Mouse (Mus musculus) gastrocnemius, postnatal 4 days (tissue): ENCODE results near the gene Parg. TPM values are rescaled to one million over a fixed set of nuclear protein-coding genes. Genes with fewer than 3 reads are reported as not detected.

Experiments used
- DNase-seq, 2 experiments: peaks; one replicate each; pipeline ENCODE4 v3.0.0; 2021 to 2022; ENCODE audit warnings: low spot score in 2 of 2, mixed read lengths in 2 of 2
- total RNA-seq, 2 experiments: library from RNA; stranded (reverse); gene quantifications; 2 replicates each; pipeline ENCODE4 v1.2.3; 2021

Gene Parg
- total RNA-seq, 2 experiments from 2014 or later = 25.9 to 32.2 TPM

DNA sequence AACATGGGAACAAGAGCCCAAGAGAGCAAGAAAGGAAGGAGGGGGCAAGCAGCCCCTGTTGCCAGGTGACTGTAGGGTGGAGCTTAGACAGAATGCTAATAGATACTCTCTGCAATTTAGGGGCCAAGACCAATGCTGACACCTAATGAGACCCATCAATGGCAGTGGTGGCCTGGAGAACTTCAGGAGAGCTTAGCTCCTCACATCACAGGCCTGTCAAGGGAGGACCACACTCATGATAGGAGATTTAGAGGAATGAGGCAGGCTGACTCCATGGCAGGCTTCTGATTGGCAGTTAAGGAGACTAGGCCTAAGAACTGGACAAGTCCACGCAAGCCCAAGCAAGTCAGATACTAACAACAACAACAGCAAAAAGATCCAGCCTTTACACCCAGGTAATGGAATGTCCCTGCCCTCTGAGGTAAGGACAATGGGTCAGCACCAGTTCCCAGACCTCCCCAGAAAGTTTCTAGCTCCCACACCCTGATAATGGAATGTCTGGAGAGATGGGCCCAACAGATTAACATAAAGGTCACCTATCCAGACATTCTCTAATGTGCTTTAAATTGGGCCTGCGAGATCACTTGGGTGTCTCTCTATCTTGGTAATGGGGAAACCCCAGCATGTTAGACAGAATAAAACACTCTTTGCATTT lies 109.8 kb downstream of the Parg start:
- no peak for DNase-seq

DNA sequence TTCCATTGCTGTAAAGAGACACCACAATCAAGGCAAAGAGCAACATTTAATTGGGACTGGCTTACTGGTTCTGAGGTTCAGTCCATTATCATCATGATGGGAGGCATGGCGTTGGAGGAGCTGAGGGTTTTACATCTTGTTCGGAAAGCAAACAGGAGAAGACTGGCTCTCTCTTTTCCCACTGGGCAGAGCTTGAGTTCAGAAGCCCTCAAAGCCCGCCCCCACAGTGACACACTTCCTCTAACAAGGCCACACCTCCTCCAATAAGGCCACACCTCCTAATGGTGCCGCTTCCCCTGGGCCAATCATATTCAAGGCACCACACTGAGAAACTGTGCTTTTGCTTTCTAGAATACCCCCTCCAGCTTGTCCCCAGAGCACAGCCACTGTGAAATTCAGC lies 116.1 kb downstream of the Parg start:
- no peak for DNase-seq

DNA sequence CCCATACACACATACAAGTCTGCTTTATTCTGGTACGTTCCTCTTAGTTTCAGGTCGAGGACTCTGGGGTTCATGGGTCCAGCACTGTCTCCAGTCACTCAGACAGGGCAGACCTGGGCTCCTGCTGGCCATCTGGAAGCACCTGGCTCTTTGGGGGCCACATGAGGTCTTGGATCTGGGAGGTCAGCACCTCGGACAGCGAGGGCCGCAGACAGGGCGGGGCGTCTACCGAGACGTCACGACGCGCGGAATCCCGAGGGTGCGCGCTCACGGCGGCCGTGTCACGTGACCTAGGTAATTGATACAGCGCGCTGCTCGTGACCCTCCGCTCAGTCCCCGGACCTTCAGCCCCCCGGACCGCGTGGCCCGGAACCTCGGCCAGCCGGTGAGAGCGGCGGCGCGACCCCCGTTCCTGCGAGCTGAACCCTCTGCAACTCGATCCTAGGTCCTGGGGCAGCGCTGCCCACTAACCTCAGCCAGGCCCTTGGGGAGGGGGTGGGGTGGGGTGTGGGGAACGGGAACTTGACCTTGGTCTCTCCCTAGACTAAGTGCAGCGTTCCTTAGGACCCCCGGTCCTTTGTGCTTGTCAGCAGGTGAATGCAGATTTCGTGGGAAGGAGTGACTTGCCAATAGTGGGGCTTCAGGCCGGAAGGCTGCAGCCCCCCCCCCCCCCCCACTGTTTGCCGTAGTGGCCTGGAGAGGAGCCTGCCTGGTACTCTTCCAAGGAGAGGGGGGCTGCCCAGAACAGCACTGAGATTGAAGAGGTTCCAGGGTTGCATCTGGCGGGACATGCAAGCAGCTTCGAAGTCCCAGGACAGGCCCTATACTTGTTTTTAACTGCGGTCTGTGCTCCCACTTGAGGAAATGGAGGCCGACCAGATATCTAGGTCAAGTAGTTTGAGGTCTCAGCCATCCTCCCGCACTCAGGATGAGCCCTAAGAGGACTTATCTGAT lies 120.3 kb downstream of the Parg start, which contains the start of gene Ogdhl:
TSS of gene Ogdhl (plus strand) at position 288 of the 954 bp plus-strand sequence.
- peak; percentile 61 to 78 for DNase-seq

DNA sequence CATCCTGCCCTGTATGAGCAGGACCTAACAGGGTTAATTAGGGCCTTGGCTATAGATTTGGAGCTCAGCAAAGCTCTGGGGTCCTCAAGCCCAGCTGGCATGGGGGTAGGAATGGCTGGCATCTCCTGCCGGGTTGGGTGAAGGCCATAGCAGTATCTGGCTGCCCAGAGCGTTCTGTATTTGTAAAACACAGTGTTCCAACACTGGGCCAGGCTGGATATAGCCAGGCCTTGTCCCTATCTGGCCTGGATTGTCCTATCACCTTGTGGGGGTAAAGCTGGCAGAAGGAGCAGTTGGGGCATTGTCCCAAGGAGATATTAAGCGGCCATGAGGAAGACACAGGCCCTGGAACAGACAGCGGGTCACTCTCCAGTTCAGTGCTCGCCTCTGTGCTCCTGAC lies 121.5 kb downstream of the Parg start:
- no peak for DNase-seq

DNA sequence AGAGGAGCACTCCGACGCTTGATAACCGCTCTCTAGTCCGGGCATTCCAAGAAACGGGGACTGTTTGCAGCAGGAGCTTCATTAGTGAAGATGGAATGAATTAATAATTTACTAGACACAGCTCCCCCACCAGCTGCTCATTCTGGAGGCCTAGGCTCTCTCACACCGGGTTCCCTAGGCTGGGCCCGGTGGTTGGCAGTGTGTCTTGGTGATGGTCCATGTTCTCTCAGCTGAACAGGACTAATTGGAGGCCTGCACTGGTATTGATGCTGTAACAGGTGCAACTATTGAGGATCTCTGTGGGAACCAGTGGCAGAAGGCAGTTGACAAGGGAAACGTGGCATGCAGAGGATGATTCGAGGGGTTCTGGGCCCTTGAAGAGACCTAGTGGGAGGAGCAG lies 125.6 kb downstream of the Parg start:
- DNase-seq = no peak

DNA sequence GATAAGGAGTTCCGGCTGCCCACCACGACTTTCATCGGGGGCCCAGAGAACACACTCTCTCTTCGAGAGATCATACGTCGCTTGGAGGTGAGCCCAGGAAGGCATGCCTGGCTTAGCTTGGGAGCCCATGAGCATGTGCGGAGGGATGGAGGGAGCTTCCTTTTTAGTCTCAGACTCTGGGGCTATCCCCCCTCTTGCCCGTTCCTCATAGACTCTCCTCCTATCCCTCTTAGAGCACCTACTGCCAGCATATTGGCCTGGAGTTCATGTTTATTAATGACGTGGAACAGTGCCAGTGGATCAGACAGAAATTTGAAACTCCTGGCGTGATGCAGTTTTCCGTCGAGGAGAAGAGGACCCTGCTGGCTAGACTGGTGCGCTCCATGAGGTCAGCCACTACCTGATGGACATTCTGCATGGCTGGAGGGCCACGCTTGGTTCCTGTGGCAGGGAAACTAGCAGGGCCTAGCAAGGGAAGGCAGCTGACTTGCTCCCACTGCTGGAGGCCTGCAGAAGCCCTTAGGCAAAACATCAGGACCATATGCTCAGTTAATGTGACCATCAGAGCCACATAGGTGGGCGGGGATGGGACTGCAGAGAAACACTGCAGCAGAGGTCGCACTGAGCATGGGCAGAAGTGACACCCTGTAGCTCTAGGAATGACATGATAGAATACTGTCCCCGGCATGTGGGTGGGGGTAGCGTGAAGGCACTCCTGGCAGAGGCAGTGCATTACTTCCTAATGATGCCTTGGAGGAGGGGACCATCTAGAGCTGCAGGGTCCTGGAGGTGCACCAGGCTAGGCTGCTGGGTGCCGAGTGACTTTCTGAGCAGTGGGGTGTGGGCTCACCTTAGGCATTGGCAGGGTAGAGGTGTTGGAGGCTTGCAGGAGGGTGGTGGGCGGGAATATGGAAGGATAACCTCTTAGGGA lies 131.0 kb downstream of the Parg start:
- no peak for DNase-seq

DNA sequence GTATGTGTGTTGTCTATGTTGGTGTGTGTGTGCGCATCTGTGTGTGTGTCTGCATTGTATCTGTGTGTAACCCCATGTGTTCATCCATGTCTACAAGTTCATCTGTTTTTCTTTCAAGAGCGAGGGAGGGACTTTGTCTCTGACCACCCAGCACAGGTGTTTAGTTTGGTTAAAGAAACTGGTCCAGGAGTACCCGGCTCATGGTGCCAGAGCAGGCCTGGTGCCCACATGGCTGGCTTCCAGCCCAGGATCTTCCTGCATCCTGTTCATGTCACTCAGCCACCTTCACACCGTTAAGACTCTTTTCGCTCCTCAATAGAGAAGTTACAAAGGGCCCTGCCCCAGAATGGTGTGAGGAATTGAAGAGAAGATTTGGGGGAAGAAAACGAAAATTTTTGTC lies 134.3 kb downstream of the Parg start:
- no peak for DNase-seq

DNA sequence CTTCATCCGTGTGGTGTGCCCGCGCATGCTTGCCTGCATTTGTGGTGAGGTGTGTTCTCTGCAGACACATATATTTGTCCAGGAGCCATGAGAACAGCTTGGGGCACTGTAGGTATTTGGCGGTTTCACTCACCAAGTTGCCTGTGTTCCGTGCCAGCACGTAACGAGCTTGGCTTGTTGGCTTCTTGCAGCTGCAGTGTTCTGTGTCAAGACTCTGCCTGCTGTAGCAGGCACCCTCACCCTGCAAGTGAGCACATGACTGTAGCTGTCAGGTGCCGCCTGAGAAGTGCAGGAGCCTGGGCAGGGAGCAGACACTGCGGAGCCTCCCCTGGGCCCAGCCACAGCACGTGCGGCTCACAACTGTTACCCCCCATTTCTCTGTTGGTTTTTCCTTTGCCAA lies 134.8 kb downstream of the Parg start:
- DNase-seq = no peak

DNA sequence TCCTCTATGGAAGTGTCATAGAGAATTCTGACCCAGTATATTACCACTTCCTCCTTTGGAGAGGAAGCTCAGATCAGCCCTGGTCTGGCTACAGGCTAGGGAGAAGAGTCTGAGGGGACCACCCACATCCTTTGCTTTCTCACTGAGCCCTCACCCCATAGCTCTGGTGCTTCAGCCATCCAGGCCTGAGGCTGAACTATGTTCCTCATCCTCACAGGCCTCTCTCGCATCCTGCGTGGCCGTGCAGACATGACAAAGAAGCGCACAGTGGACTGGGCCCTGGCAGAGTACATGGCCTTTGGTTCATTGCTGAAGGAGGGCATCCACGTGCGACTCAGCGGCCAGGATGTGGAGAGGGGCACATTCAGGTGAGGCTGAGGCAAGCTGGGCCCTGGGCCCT lies 140.1 kb downstream of the Parg start:
- DNase-seq = no peak

DNA sequence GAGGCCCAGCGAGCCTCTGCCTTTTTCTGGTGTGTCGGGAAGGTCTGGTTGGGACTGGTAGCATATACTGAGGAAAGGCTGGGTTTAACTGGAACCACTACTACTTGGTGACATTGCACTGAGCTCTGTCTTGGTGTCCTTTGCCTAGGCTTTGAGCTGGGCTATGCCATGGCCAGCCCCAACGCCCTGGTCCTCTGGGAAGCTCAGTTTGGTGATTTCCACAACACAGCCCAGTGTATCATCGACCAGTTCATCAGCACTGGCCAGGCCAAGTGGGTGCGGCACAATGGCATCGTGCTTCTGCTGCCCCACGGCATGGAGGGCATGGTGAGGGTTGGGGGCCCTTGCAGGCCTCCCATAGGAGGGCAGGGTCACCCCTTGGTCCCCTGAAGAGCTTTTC lies 142.4 kb downstream of the Parg start:
- no peak for DNase-seq

DNA sequence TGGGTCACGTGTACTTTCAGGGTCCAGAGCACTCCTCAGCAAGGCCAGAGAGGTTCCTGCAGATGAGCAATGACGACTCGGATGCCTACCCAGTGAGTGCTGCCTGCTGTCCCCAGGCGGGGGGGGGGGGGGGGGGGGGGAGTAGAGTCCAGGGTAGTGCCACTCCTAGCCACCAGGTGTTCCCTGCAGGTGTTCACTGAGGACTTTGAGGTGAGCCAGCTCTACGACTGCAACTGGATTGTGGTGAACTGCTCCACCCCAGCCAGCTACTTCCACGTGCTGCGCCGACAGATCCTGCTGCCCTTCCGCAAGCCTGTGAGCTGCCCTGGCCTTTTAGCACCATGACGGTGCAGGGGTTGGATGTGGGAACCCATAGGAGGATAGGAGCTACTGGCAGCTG lies 142.9 kb downstream of the Parg start:
- DNase-seq = no peak

Other genes starting within 250 kb of the Parg start
- gene Galnt15, start 173.0 kb upstream of the Parg start, total RNA-seq = 1 to 10 TPM; 4.4 to 5.5 TPM
- 10 to 100 TPM; 16.4 to 18.5 TPM for gene Oxnad1, start 116.6 kb upstream of the Parg start, total RNA-seq
- 10 to 100 TPM; 55.3 to 60.2 TPM for gene Dph3, start 116.2 kb upstream of the Parg start, total RNA-seq
- not detected for gene Msmb, start 59.9 kb upstream of the Parg start, total RNA-seq
- 10 to 100 TPM; 59.1 to 67.0 TPM for gene Ncoa4, start 42.1 kb upstream of the Parg start, total RNA-seq
- gene Timm23, start 51 bp upstream of the Parg start, total RNA-seq = 100 to 1,000 TPM; 117 to 139 TPM
- gene Ogdhl, start 120.1 kb downstream of the Parg start, total RNA-seq = 1 to 10 TPM; 4.4 to 6.6 TPM
- not detected for gene 1700024G13Rik, start 186.4 kb downstream of the Parg start, total RNA-seq